Mouse (Mus musculus) embryonic facial prominence, embryonic 14.5 days (tissue): ENCODE data around the gene AI182371. TPM values are rescaled to one million over a fixed set of nuclear protein-coding genes. Genes with fewer than 3 reads are reported as not detected.

Experiments
- ATAC-seq: fragments of 200-750 bp; cut with Nextera tagmentation; 2 replicates; pipeline ENCODE4 v1.8.0; 2017; ENCODE audit warnings: low read depth, moderate number of reproducible peaks, moderate TSS enrichment
- DNase-seq: peaks from one replicate; pipeline ENCODE4 v3.0.0-alpha.2; 2015; ENCODE audit warnings: low spot score
- H3K27ac ChIP-seq: fragments of 300-500 bp; sonication (generic); replicated peaks from 2 replicates; pipeline ENCODE4 v1.5.1; 2014; ENCODE audit warnings: low read depth, mild to moderate bottlenecking, low read length, moderate library complexity
- H3K27me3 ChIP-seq: fragments of 300-500 bp; sonication (generic); replicated peaks from 2 replicates; pipeline ENCODE4 v1.6.1; 2014; ENCODE audit warnings: low read length; ENCODE audit not compliant: control insufficient read depth, insufficient read depth
- H3K36me3 ChIP-seq: fragments of 300-500 bp; sonication (generic); 2 replicates; pipeline ENCODE4 v1.6.1; 2014; ENCODE audit warnings: low read length, mixed read lengths; ENCODE audit not compliant: control insufficient read depth, insufficient read depth
- H3K4me1 ChIP-seq: fragments of 300-500 bp; sonication (generic); 2 replicates; pipeline ENCODE4 v1.6.1; 2014; ENCODE audit warnings: antibody characterized with exemption, low read length; ENCODE audit not compliant: control insufficient read depth, insufficient read depth
- H3K4me2 ChIP-seq: fragments of 300-500 bp; sonication (generic); 2 replicates; pipeline ENCODE4 v1.6.1; 2014; ENCODE audit warnings: low read depth, mild to moderate bottlenecking, low read length, moderate library complexity, mixed read lengths
- H3K4me3 ChIP-seq: fragments of 300-500 bp; sonication (generic); 2 replicates; pipeline ENCODE4 v1.5.1; 2014; ENCODE audit warnings: low read depth, mild to moderate bottlenecking, low read length
- H3K9ac ChIP-seq: fragments of 300-500 bp; sonication (generic); 2 replicates; pipeline ENCODE4 v1.6.1; 2014; ENCODE audit warnings: low read depth, mild to moderate bottlenecking, low read length, moderate library complexity, mixed read lengths
- H3K9me3 ChIP-seq: fragments of 300-500 bp; sonication (generic); 2 replicates; pipeline ENCODE4 v1.6.1; 2016; ENCODE audit warnings: low read length; ENCODE audit not compliant: control insufficient read depth
- WGBS: fragments of 180-500 bp; shearing (Covaris S2); extraction: QIAGEN DNeasy Blood & Tissue Kit; methylation state at CpG from one replicate; pipeline ENCODE4 v1.1.7; 2014; 5-methylcytosine and 5-hydroxymethylcytosine counted together
- polyA plus RNA-seq: library from polyadenylated mRNA; unstranded; fragments of >200 nt; fragmentation: Nextera tagmentation; extraction: Ambion mirVana; gene quantifications from 2 replicates; pipeline ENCODE4 v1.2.1, GENCODE M21; 2014

The AI182371 gene
- polyA plus RNA-seq, 1 experiment from 2014 or later = 0.46 TPM

GRCm38 (mm10) chr2:35038580-35039375, 62.6 kb downstream of the AI182371 start:
- Histone ChIP-seq H3K27me3 (no peaks in the 10 kb centered on the region), H3K9me3 (peaks cover 6% of the 10 kb centered on the region; the same call in 1 of the 2 replicates), H3K9ac (no peak overlapping the region), H3K4me2 (no peak overlapping the region), H3K27ac (no peak overlapping the region), H3K36me3 (no peaks in the 10 kb centered on the region), H3K4me3 (no peak overlapping the region), H3K4me1 (no peaks in the 10 kb centered on the region)
- 87% methylated on average over 9 of the region's 9 CpGs for WGBS
- ATAC-seq (no peak), DNase-seq (no peak)

Other genes with a start within 250 kb of the AI182371 start
- 0.09 TPM in 1 of 2 replicates, not detected in the other for gene Cutal, start 227.1 kb downstream of the AI182371 start, polyA plus RNA-seq
- gene Psmd5, start 226.6 kb downstream of the AI182371 start, polyA plus RNA-seq = 92.3 and 102 TPM in 2 replicates
- 10.8 and 12.2 TPM in 2 replicates for gene Phf19, start 187.5 kb downstream of the AI182371 start, polyA plus RNA-seq
- gene Traf1, start 139.8 kb downstream of the AI182371 start, polyA plus RNA-seq = 3.9 and 5.7 TPM in 2 replicates
- not detected in 2 replicates for gene Hc, start 40.1 kb downstream of the AI182371 start, polyA plus RNA-seq
- gene Cntrl, start 7.9 kb upstream of the AI182371 start, polyA plus RNA-seq = 21.8 and 23.7 TPM in 2 replicates
- 278 and 298 TPM in 2 replicates for gene Rab14, start 99.6 kb upstream of the AI182371 start, polyA plus RNA-seq
- 359 and 397 TPM in 2 replicates for gene Gsn, start 154.8 kb upstream of the AI182371 start, polyA plus RNA-seq
- gene Stom, start 235.4 kb upstream of the AI182371 start, polyA plus RNA-seq = 30.2 and 33.2 TPM in 2 replicates